Mouse (Mus musculus): ENCODE measurements at regions not wholly inside any gene's neighbourhood (a gene's known extent, or its start where the extent isn't known, plus 50 kb on each side); places are given as distances from the start of the nearest gene placed in this dataset.

DNA sequence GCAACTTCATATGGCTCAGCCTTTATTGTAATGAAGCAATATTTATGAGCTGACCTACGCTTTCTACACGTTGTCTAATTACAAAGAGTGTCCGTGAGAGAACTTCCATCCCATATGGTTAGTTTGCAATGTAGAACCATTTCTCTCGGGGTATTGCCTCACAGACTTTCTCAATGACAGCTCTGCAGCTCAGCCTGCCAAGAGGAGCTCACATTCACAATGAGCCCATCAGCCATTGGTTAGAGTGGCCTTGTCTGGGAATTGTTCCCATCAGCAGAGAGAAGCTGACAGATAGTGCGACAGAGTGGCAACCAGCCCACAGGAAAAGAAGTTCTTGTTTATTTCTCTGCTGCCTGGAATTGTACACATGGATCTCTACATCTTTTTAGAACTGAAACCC lies 409.7 kb downstream of the Zfp704 start:
- DNase-seq (ENCODE audit: extremely low read depth, insufficient read length, low spot score): no peak

DNA sequence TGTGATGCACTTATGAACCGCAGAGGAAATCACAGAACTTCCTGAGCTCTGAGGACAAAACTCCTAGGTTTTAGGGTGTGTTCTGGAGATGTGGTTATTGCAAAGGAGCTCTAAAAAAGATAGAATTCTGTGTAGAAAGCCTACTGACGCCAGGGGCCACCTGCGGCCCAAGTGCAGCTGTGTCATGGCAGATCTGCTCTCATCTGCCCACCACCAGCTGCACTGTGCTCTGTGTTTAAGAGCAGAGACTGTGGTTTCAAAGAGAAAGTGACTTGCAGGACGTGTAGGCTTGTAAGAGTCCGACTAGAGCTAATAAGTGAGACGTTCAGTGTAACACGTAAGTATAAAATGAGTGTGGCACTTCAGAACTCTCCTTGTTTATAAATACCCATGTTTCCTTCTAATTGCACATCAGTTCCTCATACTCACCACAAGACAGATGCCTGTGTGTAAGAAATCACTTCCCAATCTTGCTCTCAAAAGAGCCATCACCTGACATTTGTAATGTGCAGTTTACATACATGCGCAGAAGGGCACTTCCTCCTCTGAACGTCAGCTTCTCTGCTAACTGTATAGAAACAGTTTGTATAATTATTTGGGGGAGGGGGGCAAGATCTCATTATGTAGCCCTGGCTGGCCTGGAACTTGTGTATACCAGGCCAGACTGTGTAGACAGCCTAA lies 411.1 kb downstream of the Zfp704 start:
- DNase-seq (ENCODE audit: extremely low read depth, insufficient read length, low spot score): no peak

DNA sequence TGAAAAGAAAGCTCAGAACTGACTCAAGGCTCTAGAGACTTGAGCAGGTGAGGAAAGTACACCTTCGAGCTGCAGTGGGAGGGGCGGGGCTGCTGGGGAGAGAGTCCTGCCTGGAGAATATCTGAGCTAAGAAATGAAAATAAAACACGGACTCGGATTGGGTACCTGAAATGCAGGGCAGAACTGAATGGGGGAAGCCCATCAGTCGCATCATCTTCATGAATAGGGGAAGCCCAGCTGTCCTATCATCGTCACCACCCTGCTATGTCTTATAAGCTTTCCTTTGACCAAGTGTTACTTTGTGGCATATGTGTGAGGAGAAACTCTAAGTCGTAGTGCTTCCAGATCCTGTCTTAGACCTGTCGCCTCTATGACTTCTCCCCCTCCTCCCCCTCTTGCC lies 414.1 kb downstream of the Zfp704 start:
- no peak for DNase-seq (ENCODE audit: extremely low read depth, insufficient read length, low spot score)

DNA sequence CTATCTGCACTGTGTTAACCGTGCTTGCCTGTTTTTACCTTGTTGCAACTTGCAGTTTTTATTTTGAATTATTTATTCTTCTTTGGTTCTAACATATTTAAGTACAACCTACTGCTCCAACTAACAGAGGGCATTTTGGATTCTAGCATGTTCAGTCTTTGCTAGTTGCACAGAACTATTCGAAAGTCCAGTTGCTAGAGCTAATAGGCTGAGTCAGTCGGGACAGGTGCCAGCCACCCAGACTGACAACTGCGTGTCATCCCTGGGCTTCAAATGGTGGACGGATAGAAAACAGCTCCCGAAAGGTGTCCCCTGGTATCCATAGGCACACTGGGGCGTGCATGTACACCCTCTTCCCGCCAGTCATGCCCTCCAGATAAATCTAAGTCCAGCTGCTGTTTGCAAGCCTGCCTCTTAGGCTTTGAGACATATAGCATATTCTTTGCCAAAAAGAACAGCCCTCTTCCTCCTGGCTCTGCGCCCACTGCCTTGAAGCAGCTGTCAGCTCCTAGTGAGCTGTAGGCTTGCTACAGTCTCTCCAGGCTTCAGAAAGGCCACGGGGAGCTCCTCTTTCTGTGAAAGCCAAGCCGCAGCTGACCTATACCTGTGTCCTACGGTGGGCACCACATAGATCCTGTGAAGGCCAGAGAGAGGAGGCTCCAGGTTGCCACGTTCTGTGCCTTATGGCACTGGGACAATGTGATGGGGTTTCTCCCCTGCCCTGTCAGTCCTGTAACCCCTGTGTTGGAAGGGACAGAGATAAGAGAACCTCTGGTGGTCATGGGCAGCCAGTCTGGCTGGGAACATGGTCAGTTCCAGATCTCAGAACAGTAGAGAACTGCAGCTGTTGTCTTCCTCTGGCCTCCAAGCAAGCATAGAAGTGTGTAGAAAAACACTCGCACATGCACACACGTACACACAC lies 420.3 kb downstream of the Zfp704 start:
- peak; percentile 21 for DNase-seq (ENCODE audit: extremely low read depth, insufficient read length, low spot score)

DNA sequence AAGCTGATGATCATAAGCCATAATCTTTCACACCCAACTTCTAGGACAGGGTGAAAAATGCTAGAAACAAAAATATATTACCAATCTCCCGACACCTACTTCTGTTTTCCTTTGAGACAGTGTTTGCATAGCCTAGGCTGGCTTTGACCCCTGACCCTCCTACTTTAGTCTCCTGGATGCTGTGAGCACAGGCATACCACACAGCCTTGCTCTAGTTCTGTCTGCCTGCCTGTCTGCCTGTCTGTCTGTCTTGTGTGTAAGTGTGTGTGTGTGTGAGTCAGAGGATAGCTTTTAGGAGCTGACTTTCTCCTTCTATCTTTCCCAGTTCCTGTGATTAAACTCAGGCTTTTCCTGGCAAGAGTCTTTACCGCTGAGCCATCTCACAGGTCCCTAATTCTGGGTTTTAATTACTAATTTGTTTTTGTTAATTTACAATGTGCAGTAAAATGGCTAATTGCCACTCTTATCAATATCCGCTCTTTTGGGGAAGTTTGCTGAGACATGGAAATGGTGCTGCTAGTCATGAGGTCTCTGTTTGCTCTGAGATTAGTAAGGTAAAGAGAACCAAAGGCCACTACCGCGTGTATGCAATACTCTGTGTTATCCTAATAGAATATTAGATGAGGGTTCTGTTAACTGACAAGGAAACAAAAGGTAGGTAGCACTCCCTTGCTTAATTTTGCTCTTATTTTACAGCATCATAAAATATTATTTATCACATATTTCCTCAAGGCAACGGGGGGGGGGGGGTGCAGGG lies 423.3 kb downstream of the Zfp704 start:
- DNase-seq (ENCODE audit: extremely low read depth, insufficient read length, low spot score): no peak

DNA sequence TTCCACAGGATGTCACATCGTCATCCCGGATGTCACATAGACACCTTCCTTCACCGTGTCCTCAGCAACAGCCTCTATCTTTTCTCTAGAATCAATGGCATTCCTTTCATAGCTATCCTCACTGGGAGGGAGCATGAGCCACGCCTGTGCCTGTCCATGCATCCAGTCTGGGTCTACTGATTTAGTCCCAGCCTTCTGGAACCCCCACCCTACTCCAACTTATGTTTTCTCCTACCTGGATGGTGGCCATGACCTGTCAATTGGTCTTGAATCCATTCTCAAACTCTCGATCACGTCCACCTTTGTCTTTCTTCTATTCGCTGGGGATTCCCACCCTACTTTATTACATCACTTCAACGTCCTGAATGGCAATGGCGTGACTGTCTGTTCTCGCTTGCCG lies 428.3 kb downstream of the Zfp704 start:
- no peak for DNase-seq (ENCODE audit: extremely low read depth, insufficient read length, low spot score)

DNA sequence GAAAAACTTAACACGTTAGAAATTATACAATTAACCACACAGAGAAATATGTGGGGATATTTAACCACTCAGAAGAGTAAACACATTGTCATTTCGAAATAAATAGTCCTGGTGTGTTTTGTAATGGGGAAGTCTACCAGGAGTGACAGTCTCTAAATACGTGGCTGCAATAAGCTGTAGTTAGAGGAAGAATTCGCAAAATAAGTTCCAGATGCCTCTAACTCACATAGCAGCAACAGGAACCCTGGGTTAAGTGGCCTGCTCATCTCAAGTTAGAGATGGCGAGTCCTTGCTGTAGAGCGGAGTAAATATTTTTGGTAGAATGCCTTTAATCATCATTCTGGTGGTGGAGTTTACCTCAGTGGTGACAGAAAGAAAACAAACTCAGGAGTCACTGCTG lies 430.2 kb downstream of the Zfp704 start:
- no peak for DNase-seq (ENCODE audit: extremely low read depth, insufficient read length, low spot score)

DNA sequence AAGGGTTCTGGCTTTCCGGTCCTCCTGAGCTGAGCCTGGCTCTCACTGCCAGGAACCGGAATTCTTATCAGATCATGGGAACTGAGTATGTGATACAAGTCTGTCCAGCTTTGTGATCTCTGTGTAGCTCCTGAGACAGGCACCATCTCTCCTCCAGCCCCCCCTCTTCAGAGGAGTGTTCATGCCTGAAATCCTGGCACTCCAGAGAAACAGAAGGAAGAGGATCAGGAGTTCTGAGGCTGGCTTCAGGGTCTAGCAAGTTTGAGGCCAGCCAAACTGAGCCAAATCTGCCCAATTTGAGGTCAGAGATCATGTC lies 435.4 kb downstream of the Zfp704 start:
- no peak for DNase-seq (ENCODE audit: extremely low read depth, insufficient read length, low spot score)

DNA sequence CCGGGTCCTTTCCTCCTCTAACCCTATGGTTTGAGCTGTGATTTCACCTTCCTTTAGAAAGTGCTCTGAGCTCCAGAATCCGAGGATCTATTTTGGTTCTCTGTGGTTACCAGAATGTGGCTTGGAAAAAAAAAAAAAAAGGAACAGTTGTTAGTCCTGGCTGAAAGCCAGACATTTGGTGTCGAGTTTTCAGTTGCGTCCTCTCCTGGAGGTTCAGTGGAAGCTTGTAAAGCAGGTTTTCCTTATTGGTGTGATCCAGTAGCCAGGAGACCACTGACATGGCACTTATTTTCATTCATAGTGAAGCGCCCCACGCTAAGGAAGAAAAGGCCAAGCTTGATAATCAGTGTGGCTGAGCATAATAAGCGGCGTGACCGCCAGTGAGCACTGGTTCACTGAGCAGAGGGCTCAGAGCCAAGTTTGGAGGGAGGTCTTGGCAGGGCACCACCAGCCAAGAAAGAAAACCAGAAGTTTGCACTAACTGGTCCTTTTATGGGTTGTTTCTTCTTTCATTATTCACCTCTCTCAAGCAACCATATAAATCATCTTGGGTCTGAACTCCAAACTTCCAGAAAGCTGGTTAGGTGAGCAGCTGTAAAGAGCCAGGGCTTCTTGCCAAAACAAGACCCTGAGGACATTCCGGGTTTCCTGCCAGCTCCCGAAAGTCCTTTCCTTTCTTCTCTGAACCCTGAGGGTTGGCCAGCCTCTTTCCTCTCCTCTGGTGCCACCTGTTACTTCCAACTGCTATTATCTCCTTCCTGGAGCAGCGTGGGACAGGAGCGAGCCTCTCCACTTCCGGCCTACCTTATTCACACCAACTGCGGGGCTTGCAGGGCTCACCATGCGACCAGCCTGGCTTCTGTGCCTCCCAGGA lies 436.0 kb downstream of the Zfp704 start:
- peak; percentile 63 for DNase-seq (ENCODE audit: extremely low read depth, insufficient read length, low spot score)

DNA sequence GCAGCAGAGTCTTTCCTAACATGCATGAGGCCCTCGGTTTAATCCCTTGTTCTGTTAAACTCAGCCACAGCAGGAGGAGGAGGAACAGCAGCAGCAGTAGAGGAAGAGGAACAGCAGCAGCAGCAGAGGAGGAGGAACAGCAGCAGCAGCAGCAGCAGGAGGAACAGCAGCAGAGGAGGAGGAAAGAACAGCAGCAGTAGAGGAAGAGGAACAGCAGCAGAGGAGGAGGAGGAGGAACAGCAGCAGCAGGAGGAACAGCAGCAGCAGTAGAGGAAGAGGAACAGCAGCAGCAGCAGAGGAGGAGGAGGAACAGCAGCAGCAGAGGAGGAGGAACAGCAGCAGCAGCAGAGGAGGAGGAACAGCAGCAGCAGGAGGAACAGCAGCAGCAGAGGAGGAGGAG lies 437.9 kb downstream of the Zfp704 start:
- DNase-seq (ENCODE audit: extremely low read depth, insufficient read length, low spot score): no peak

DNA sequence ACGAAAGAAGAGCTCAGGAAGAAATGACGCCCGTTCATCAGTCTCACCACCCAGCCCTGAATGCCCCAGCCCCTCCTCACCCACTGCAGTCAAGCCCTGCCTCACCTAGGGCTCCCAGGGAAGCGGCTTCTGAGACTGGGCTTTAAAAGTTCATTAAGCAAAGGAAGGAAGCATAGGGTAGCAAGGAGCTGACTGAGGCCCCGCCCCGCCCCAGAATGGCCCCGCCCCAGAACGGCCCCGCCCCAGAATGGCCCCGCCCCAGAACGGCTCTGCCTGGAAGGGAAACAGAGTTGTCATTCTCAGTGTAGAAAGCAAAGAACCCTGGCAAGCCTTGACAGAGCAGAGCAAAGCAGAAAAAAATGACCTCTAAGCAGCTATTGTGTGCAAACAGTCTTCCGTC lies 440.9 kb downstream of the Zfp704 start:
- no peak for DNase-seq (ENCODE audit: extremely low read depth, insufficient read length, low spot score)

DNA sequence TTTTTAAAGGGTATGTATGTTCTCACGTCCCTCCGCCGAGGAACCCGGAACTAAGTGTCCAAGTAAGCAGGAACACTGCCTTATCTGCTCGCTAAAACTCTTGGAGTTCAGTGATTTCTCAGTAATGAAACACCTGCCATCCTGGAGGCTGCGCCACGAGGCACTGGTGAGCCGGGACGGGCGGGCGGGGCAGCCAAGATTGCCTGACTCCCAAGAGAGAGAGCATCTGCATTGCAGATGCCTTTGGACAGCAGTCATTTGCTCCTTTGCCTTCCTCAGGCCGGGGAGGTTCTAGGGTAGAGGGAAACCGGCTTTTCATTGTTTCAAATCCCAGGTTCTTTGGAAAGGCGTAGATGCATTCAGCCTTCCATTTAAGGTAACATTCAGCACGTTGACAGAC lies 450.8 kb downstream of the Zfp704 start:
- no peak for DNase-seq (ENCODE audit: extremely low read depth, insufficient read length, low spot score)

DNA sequence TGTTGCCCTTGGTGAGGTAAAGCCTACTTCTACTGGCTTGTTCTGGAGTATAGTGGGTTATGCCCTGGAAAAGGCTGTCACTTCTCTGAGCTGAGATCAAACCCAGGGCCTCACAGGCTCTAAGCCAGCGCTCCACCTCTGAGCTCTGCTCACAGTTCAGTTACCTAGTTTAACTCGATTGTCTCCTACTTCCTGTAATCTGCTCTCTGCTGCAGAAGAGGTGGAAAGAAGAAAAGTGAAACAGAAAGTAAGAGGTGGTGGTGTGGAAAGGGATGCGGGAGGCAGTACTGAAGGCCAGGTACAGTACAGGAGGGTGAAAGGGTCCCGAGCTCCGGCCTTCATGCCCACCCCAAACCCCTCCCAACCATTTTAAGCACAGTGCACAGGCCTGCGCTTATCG lies 455.7 kb downstream of the Zfp704 start:
- DNase-seq (ENCODE audit: extremely low read depth, insufficient read length, low spot score): peak; percentile 29

DNA sequence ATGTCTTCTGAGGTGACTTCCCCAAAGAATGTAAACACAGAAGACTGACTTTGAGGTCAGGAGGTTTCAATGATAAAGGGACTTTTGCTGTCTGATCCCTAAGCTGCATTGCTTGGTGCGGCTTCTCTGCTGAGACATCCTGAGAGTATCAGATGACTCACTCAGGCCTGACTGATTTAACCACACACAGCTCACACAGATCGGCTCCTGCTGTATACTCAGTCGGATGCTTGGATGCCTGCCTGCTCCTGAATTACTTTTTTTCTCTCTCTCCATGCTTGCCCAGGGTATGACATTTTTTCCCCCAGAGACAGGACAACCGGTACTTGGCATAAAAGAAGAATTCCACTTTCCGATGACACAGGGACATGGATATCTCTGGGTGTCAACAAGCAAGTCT lies 456.2 kb downstream of the Zfp704 start:
- DNase-seq (ENCODE audit: extremely low read depth, insufficient read length, low spot score): peak; percentile 53

DNA sequence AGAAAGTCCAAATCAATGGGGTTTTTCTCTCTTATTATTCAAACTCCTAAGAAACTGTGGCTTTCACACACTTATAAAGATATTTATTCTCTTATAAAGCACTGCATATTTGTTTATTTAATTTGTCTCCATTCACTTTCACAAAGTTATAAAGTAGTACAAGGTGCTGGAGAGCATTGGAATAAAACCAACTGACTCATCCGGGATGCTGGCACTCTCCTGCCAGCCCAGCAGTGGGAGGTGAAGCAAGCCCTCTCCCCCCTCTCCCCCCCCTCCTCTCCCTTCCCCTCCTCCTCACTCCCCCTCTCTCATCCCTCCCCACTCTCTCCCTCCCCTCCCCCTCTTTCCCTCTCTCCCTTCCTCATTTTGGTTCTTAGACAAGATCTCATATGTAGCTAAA lies 457.6 kb downstream of the Zfp704 start:
- DNase-seq (ENCODE audit: extremely low read depth, insufficient read length, low spot score): no peak

DNA sequence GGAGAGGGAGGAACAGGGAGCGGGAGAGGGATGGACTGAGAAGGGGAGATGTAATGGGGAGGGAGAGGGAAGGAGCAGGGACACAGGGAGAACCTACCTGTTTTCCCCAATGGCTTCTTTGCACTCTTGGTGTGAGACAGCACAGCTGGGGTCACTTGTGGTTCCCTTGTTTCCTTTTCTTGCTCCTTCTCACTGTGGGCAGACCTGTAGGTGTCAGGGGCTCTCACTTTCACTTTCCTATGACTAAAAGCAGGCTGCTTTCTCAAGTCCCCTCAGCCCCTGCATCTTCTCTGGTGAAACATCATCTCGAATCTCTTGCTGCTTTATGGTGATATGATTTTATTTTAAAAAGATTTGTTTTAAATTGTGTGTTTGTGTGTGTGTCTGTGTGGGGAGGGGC lies 458.3 kb downstream of the Zfp704 start:
- no peak for DNase-seq (ENCODE audit: extremely low read depth, insufficient read length, low spot score)

DNA sequence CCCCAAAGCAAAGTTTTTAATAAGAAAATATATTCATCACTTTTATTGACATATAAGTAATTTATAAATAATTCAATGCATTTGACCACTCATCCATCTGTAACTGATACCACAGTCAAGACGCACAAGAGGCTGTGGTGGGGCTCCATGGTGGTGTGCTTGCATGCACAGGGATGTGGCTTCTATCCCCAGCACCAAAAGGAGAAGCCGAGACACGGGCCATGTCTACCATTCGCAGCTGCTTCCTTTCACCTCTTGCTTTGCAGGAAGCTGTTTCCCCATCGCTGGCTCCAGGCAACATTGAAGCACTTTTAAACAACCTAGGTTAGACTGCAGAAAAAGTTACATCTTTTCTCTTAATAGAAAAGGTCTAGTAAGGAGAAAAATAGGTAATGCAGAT lies 461.3 kb downstream of the Zfp704 start:
- DNase-seq (ENCODE audit: extremely low read depth, insufficient read length, low spot score): no peak

DNA sequence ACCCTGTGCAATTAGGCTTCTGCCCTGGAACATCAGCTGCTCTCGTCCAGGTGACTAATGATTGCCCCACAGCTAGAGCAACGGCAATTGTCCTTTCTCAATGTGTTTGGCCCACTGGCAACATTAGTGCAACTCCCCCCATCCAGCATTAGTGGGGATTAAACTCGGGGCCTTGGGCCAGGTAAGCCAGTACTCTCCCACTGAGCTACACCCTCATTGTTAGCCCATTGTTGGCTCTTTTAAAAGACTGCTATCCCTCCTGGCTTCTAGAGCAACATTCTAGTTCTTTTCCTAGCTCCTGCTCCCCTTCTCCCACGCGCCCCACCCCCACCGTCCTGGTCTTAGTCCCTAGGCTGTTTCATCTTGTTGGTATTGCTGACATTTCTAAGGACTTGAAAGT lies 463.4 kb downstream of the Zfp704 start:
- no peak for DNase-seq (ENCODE audit: extremely low read depth, insufficient read length, low spot score)

DNA sequence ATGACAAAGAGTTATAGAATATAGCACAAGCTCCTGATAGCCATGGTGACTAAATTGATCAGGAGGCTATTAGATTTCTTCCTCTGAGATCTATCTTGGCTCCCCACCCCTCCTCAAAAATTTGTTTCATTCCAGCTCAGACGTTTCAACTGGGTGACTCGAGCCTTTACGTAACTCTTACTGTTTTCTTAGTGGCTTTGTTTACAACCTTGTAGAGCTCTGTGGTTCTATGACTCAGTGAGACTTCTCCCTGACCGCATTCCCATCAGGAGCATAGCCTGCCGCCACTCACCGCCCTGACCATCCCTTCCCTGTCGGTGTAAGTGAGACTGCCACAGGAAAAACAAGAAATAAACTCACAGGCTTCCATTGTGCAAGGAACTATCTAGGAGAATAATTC lies 464.3 kb downstream of the Zfp704 start:
- peak; percentile 68 for DNase-seq (ENCODE audit: extremely low read depth, insufficient read length, low spot score)

DNA sequence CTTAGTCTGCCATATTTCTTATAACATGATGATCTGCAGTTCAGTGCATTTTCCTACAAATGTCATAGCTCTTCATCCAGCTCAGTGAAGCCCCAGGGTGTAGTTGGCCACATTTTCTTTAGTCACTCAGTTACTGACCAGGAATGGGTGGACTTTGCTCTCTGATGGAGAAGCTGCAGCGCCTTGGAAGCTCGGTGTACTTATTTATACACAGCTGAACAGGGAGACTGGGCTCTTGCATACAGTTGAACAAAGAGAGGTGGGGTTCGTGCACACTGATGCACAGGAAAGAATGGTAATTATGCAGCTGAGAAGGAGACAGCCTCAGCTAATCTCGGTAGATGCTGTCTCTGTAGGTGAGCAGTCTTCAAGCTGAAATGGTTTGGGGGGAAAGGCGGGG lies 468.0 kb downstream of the Zfp704 start:
- DNase-seq (ENCODE audit: extremely low read depth, insufficient read length, low spot score): no peak
